Mouse (Mus musculus) thymus, adult 2 months (tissue): ENCODE measurements around the gene Rxylt1.

Source experiments
- CTCF ChIP-seq: fragments of 200-500 bp; IDR thresholded peaks from 2 replicates; pipeline ENCODE4 v1.5.1; 2012; ENCODE audit warnings: mild to moderate bottlenecking, control low read depth, low read length, moderate library complexity, borderline replicate concordance; ENCODE audit not compliant: control insufficient read depth, poor library complexity, insufficient read depth; ENCODE audit errors: extremely low read depth
- POLR2A ChIP-seq: fragments of 200-500 bp; IDR thresholded peaks from 2 replicates; pipeline ENCODE4 v1.6.1; 2012; ENCODE audit warnings: mild to moderate bottlenecking, low read length, control low read depth, moderate library complexity; ENCODE audit not compliant: control insufficient read depth, poor library complexity, insufficient read depth; ENCODE audit errors: extremely low read depth

GRCm38 (mm10) chr10:122119451-122119850 is 22.3 kb upstream of the Rxylt1 start:
- no peak for TF ChIP-seq POLR2A
- no peak for TF ChIP-seq CTCF
